Mouse (Mus musculus): ENCODE data around the gene Gucy2e.

Gucy2e gene

DNA sequence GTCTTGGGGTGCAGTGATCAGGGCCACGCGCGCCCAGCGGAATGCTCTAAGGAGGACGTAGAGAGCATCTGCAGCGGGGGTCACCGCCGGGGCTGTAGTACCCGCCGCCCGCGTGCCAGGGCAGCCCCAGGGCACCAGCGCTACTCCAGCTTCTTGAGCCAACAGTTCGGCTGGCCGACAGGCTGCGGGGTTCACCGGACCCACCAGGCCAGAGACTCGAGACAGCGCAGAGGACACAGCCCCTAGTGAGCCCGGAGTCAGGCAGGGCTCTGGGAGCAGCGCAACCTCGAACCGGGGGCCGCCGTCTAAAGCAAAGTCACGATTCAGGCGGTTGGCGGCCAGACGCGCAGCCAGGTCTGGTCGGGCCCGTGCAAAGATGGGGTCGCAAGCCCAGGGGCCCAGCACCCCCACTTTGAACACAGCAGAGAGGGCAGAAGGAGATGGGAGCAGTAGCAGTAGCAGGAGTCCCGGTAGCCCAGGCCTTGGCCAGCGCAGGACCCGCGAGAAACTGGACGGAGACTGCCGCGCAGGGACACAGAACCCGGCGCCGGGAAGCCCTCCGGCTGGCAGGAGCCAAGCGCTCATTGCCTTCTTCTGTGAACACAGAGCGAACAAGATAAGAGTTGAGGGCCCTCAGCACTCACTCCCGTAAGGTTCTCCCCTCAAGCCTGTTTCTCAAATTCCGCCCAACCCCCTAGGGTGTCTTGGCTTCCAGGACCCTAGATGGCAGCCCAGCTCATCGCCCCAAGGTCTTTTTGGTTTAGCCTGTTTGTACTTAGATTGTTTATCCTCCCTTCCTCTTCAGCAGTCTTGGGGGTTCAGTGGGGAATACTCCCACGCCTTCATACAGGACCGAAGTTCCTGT, 543 bp downstream of the Gucy2e start:
- DNase-seq (ENCODE audit: low read depth): no peak

DNA sequence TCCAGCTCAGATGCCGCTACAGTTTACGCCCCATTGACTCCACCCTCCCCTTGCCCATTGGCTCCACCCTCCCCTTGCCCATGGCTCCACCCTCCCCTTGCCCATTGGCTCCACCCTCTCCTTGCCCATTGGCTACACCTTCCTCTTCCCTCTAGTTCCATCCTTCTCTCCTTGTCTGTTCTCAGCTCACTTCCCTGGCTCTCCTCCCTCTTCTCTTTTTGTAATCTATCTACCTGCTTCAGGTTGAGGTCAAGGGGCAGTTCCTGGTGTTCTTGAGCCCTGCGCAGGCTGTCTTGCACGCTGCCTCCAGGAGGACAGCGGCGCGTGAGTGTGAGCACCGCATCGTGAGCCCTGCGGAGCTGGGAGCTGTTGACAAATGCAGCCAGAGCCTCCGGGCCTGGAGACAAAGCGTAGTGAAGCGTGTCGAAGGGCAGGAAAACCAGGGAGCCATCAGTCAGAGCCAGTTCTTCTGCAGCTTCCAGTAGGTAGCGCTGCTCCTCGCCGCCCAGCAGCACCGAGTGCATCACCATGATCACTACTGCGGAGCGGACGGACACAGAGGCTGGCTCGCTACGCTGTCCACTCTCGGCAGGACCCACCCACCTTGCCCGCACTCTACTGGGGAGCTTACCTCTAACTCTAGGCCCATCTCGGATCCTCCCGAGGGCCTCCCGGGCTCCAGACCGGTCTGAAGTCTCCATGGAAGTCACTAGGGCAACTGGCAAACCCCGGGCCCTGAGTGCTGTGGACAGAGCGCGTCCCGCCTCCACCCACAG, 1.4 kb downstream of the Gucy2e start:
- DNase-seq (ENCODE audit: low read depth): peak; percentile 96

DNA sequence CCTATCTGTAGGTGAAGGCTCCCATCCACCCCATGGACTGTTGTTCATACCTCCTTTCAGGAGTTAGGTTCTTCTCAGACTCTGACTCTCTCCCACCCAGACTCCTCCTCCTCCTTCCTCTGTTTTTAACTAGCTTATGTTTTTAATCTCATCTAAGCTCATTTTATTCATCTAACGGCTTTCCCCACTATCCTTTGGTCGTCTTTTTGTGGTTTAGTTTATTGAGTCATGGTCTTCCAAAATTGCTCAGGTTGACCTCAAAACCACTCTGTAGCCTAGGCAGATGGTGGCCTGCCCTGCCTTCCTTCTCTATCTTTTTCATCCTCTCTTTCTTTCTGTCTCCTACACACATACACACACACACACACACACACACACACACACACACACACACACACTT, 3.7 kb downstream of the Gucy2e start:
- peak; percentile 74 for DNase-seq (ENCODE audit: low read depth)

DNA sequence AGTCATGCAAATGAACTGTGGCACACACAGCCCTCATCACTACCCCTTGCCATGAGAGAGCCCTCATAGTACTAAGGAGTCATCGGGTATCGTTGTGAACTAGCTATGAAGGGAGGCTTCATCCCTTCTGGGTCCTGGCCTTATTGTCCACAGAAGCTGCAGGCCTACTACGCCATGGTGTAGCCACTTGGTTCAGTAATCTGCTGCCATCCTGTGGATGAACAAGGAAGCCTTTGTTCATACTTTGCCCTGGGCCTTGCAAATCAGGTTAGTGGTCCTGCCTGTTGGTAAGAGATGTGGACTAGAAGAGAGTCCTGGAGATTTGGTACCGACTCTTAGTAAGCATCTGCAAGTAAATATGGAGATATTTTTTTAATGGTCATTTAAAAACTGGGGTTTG, 6.4 kb downstream of the Gucy2e start:
- DNase-seq (ENCODE audit: low read depth): peak; percentile 30

DNA sequence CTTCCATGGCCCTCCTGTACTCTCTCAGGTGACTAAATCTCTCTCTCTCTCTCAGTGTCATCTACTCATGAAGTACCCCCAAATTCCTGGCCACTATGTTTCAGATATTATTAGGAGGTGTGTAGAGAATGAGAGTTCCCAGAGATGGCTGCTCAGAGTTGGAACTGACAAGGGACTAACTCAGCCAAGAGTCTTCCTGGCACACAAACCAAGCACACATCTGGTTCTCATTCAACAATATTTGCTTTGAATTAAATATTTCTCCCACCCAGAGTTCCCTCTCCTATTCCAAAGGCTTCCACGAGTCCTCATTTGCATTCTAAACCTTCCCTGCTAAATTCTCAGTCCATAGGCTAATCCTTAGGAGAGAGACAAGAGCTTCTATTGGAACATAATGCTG, 11.1 kb downstream of the Gucy2e start:
- no peak for DNase-seq (ENCODE audit: low read depth)

DNA sequence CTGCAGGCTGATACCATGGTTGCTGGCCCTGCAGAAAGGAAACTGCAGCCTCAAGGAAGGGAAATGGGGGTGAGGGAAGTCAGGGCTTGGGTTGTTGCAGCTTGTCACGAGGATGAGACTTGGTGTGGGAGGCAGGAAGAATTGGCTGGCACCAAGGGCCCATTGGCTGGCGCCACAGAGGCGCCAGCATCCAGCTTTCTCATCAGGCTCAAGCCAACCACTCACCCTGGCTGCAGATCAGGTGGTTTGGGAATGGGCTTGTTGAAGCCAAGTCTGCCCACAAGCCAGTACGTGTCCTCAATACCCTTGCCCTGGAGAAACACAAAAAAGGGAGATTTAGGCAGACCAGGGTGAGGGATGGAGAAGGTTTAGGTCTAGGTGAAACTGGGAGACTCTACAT, 13.7 kb downstream of the Gucy2e start:
- no peak for DNase-seq (ENCODE audit: low read depth)

DNA sequence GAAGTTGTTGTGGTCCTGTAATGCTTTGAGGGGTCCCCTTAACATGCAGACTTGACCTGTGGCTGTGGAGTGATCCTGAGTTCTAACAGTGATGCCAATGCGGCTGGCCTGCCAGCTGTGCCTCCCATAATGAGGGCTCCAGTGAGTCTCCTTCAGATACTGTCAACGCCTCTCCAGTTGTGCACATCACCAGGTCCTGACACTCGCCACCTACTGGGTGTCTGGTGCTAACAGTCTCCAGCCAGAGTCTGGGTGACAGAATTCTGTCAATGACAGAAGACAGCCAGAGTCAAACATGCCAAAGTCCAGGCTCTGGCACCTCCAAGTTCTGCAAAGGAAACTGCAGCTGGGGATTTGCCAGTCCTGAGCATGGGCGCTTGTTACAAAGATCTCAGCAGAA, 15.8 kb downstream of the Gucy2e start:
- no peak for DNase-seq (ENCODE audit: low read depth)

DNA sequence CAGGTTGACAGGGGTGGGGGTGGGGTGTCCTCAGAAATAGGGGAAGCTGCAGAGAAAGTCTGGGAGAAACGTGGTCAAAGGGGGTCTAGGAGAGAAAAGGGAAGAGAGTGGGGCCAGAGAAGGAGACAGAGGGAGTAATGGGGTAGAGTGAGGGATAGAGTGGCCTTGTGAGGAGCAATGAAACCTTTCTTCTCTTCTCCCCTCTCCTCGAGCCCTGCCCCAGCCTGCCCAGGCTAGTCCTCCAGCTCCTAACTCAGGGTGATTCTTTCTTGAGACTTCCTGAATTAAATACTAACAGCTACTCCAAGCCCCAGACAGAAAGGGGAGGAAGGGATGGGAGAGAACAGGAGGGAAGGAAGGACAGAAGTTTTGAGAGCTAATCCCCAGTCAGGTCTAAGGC, 18.2 kb downstream of the Gucy2e start:
- DNase-seq (ENCODE audit: low read depth): no peak

DNA sequence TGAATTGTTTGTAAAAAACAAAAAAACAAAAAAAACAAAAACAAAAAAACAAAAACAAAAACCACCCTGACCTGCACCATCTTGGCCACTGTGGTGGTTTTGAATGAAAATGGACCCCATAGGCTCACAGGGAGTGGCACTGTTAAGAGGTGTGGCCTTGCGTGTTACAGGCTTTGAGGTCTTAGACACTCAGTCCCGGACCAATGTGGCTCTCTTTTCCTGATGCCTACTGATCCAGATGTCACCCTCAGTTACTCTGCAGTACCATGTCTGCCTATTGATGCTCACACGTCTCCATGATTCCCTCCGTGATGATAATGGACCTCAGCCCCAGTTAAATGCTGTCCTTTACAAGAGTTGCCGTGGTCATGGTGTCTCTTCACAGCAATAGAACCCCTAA, 19.4 kb downstream of the Gucy2e start:
- no peak for DNase-seq (ENCODE audit: low read depth)

DNA sequence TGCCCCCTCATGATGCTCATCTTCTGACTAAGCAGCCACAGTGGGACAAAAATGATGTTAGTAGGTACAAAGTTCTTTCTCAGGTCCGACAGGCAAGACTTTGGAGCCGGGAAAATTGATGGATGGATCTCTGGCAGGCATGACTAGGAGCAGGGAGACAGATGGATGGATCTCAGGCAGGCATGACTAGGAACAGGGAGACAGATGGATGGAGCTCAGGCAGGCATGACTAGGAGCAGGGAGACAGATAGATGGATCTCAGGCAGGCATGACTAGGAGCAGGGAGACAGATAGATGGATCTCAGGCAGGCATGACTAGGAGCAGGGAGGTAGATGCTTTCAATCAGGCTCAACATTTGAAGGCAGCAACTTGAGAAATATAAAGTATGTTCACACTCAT, 25.4 kb downstream of the Gucy2e start:
- DNase-seq (ENCODE audit: low read depth): no peak

DNA sequence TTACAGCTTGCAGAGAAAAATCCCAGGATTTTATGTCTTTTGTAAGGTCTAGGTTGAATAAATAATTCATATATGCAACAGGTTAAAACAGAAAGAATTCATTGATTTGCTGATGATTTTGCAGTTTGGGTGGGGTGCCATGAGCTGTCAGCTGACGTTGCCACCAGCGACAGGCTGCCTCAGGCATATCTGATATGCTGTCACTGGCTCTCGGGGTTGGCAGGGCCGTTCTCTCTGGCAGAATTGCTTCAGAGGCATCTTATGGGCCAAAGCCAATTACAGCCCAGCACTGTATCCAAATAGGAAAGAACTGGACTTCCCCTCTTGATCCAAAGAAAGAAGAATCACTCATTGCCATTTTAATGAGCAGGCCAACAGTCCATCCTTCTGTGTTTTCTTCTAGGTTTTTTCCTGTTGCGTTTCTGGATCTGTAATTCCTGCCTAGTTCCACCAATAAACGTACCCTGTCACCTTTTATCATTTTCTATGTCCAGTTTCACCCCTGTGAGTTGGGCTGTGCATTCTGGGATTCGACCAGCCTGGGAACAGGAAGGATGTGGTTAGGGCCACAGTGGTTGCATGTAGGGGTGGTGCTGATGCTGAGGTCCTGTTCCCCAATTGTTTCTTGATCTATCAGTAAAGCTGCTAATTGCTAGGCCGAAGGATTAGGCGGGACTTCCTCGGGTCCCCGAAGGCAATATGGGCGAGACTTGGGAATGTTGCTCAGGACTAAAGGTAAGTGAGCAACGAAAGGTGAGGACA, 34.2 kb downstream of the Gucy2e start:
- DNase-seq (ENCODE audit: low read depth): no peak

DNA sequence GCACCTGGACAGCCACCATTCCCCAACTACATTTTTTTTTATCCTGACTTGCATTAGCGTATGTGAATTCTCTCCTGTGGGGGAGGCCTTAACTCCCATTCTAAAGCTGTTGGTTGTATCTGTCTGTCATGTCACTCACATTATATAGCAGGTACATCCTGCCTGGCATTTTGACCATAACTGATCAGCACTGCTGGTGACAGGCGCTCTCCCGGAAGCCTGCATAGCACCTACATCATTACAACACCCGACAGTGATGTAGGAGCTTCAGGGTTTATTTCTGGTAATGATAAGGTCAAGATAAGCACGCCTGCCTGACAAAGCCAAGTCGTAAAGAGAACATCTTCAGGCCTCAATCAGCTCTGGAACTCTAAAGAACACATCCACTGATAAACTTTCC, 36.6 kb downstream of the Gucy2e start:
- DNase-seq (ENCODE audit: low read depth): no peak

DNA sequence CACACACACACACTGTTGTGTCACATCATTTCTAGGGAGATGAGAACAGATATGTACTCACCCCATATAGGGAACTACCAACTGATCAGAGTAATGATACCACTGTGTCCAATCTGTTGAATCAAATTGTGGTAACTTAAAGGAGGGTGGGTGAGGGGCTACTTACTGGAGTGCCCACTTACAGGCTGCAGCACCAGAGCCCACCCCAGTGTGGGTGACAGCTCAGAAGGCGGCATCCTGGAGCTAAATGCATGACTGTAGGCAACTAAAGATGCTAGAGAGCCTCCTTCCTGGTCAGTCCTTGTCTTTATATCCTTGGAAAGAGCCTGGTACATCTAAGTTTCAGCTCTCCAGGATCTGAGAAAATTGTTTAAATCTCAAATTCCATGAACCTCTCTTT, 37.6 kb downstream of the Gucy2e start:
- no peak for DNase-seq (ENCODE audit: low read depth)

DNA sequence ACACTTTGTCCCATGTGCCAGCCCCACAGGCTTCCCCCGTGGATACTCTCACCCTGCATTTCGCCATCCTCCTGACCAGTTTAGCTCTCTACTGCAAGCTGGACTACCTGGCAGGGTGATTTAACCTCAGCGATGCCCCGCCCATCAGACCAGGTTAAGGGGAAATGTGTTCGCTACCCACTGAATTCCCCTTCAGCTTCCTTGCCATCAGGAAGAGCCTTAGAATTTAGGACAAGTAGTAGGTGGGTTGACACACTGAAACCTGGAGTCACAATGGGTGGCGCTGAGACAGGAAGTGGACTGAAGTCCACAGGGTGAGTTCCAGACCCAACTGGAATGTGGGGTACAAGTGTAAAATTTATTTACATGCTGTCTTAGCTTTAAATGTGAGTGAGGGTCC, 39.1 kb downstream of the Gucy2e start, which contains the start of gene Alox8:
Alox8 (minus strand) TSS at position 101 of the 400 bp plus-strand sequence.
- no peak for DNase-seq (ENCODE audit: low read depth)

DNA sequence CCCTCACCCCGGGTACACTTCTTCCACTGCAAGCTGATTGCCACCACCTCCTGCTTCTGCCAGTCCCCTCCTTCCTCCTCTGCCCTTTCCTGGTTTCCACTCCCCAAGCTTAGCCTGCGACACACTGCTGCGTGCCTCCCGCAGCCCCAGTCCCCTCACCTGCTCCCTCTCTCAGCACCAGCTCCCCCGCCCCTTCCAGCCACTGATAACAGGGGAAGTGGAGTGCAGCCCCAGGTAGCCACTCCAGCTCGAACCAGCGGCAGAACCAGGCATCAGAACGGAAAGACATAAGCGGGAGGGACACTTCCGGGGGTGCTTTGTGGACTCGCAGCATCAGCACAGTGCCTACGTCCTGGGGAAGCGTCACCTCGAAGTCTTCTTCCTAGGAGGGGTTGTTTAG, 39.6 kb downstream of the Gucy2e start:
- DNase-seq (ENCODE audit: low read depth): peak; percentile 75

DNA sequence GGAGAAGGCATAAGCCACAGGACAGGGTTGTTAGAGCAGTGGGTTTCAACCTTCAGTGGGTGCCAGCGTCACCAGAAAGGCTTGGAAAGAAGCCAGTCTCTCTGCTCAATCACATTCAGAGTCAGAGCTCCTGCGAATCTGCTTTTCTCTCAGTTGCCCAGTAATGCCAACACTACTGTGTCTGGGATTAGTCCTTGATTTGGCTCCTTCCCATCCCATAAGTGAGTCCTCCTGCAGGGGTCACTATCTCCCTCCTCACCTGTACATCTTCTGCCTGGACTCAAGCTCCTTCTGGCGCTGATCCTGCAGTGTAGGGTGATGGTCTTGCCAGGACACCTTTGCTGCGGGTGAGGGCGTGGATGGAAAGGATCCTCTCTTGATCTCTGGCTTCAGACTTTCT, 40.1 kb downstream of the Gucy2e start:
- peak; percentile 53 for DNase-seq (ENCODE audit: low read depth)

DNA sequence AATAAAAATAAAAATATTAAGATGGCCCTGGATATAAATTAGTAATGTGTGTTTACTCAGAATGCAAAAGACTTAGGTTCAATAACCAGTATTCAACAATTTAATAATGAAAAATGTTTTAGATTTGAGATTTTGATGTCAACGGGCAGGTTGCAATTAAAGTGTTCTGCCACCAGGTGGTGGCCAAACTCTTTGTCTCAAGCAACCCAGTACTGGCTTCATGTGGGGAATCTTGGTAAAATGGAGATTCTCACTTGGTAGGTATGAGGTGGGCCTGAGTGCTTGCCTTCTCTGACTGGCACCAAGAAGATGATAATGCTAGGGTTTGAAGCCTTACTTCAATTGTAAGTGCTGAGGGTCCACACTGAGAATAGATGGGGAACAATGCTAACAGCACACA, 44.0 kb downstream of the Gucy2e start:
- DNase-seq (ENCODE audit: low read depth): peak; percentile 78

DNA sequence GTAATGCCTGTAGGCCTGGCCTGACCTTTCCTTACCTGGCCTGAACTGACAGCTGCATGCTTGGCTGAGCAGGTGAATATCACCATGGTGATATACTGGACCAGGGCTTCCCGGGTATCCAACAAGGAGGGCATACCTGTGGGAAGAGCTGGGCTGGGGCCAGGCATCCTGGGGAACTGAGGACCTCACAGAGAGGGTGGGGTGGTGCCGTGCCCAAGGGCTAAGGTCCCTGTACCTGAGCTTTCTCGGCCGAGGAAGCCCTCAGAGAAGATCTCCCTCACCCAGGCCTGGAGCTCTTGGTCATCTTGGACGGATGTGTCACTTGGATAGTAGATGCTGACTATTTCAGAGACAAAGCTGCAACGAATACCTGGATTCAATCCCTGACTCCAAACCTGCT, 50.9 kb downstream of the Gucy2e start:
- DNase-seq (ENCODE audit: low read depth): no peak

DNA sequence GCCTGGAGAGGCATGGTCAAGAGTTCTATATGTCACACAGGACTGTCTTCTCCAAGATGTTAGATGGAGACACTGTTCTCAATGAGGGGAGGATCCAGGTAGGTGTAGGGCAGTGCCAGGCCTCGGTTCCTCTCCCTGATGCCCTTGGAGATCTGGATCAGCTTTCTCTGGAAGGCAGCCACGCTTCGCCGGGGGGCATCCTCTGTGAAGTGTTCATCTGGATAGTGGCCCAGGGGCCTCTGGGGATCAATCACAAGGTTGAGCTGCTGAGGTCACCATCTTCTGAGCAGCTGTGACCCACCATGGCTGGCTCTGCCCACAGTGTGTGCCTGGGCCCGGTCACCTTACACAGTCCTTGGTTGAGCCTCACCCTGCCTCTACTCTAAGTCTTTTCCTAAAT, 51.8 kb downstream of the Gucy2e start:
- no peak for DNase-seq (ENCODE audit: low read depth)

DNA sequence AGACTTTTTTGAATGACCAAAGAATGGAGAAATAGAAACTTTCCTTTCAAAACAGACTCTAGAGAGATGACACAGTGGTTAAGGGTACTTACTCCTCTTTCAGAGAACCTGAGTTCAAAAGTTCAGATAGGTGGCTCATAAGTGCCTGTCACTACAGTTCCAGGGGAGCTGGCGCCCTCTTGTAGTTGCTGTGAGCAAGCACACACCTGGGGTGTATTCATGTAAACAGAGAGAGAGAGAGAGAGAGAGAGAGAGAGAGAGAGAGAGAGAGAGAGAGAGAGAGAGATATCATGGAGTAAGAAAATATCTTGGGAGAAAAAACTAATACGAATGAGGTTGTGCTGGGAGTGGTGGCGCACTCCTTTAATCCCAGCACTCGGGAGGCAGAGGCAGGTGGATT, 56.7 kb downstream of the Gucy2e start:
- DNase-seq (ENCODE audit: low read depth): peak; percentile 36

DNA sequence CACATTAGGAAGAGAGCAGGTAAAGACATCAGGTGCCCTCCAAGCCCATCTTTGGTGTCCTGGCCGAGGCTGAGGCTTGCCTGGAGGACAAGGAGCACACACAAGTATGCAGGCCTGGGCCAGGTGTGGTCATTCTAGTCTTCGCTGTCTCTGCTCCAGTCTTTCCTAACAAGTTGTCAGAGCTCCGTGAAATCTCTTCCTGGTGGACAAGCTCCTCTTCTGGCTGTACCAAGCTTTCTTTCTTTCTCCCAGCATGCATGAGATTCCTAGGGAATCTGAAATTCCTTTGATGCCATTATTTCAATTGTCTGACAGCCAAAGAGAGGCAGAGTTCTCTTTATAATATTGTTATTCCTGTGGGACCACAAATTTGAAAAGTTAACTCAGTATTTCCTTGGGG, 57.3 kb downstream of the Gucy2e start:
- no peak for DNase-seq (ENCODE audit: low read depth)

DNA sequence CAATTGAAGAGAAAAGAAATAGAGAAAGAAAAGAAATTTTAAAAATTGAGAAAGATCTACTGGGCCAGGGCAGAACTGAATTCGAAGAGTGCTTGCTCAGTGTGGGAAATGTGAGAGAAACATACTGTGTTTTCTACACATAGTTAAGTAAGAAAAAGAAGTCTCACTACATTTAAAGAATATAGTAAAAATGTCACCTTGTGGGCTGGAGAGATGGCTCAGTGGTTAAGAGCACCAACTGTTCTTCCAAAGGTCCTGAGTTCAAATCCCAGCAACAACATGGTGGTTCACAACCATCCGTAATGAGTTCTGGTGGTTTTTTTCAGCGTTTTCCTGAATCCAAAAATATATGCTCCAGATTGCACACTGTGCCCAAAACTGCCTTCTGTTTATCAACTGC, 58.3 kb downstream of the Gucy2e start:
- no peak for DNase-seq (ENCODE audit: low read depth)

DNA sequence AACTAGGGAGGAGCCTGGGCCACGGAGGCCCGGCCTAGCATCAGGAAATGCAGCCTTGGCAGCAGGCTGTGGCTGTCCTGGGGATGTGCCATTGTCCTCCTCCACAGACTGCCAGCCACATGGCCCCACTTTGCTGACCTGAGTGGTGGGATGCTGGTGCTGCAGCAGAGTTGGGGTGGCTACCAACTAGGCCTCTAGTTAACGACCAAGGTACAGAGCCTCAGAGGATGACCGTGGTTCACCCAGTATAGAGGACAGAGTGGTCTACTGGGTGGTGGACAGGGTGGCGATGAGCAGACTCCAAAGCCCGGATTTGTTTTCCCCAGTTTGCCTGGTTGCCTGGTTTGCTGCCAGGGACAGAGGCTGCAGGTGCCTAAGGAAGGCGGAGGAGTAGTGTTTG, 62.1 kb downstream of the Gucy2e start:
- no peak for DNase-seq (ENCODE audit: low read depth)
